Mouse (Mus musculus): ENCODE results near the gene Macf1.

GRCm38 (mm10) chr4:123381598-123381997 is 302.6 kb downstream of the Macf1 start:
- TF ChIP-seq CTCF (IDR thresholded peaks at IDR 0.05; ENCODE audit: low read depth) (no peak), EP300 (optimal IDR thresholded peaks at IDR 0.05) (no peak)

Data from stomach, postnatal 0 days (tissue).